Mouse (Mus musculus): ENCODE results near the gene Gprasp2. TPM values are rescaled to one million over a fixed set of nuclear protein-coding genes. Genes with fewer than 3 reads are reported as not detected.
"Not testable (repeated sequence)": the region's sequence is repeated elsewhere in the genome, so short reads cannot be mapped to it uniquely, and the experiment has no call there.

Gene Gprasp2
- total RNA-seq (2021), result 16.5 and 22.1 TPM in 2 replicates
- long read RNA-seq, experiment 1, transcript Gprasp2-204 (7 exons, 880 nt), result major isoform, 5 of 22 reads
- long read RNA-seq, experiment 1, partial matches to known transcripts, result 2 of 22 reads
- long read RNA-seq, experiment 1, other reads (novel, unspliced or antisense), result 14 of 22 reads
- long read RNA-seq, experiment 2, partial matches to known transcripts, result 0 of 16 reads
- long read RNA-seq, experiment 2, other reads (novel, unspliced or antisense), result 13 of 16 reads

GRCm38 (mm10) chrX:135838521-135839360, at the start of gene Gprasp2:
Gene Gprasp2, plus strand, starts transcription at chrX:135839034.
- DNase-seq, result peak; percentile 49

- no peak for DNase-seq
These were observed 47.3 kb upstream of the Gprasp2 start for GRCm38 (mm10) chrX:135791536-135791935.

- DNase-seq, result no peak
These were observed 46.5 kb upstream of the Gprasp2 start for GRCm38 (mm10) chrX:135792326-135792725.

- peak; percentile 68 for DNase-seq
These were observed 43.1 kb upstream of the Gprasp2 start for GRCm38 (mm10) chrX:135795591-135796304.

GRCm38 (mm10) chrX:135796305-135797211, 42.3 kb upstream of the Gprasp2 start:
- DNase-seq, result peak; percentile 8

- DNase-seq, result peak; percentile 66
These were observed 41.6 kb upstream of the Gprasp2 start, which contains the start of gene Bhlhb9 for GRCm38 (mm10) chrX:135797212-135797644. Gene Bhlhb9, plus strand, starts transcription at chrX:135797594.

GRCm38 (mm10) chrX:135804149-135804548, 34.7 kb upstream of the Gprasp2 start:
- DNase-seq, result no peak

GRCm38 (mm10) chrX:135805780-135806179, 33.1 kb upstream of the Gprasp2 start:
- peak; percentile 34 for DNase-seq

- DNase-seq, result not testable (repeated sequence)
These were observed 2.9 kb upstream of the Gprasp2 start for GRCm38 (mm10) chrX:135835896-135836295.

- DNase-seq, result no peak
These were observed 938 bp upstream of the Gprasp2 start for GRCm38 (mm10) chrX:135837896-135838295.

GRCm38 (mm10) chrX:135839397-135840391, 860 bp downstream of the Gprasp2 start:
- DNase-seq, result peak; percentile 39

- DNase-seq, result not testable (repeated sequence)
These were observed 28.0 kb downstream of the Gprasp2 start for GRCm38 (mm10) chrX:135866806-135867205.

- no peak for DNase-seq
These were observed 37.8 kb downstream of the Gprasp2 start for GRCm38 (mm10) chrX:135876679-135877078.

GRCm38 (mm10) chrX:135879626-135880025, 40.8 kb downstream of the Gprasp2 start:
- no peak for DNase-seq

- peak; percentile 85 for DNase-seq
These were observed 46.8 kb downstream of the Gprasp2 start for GRCm38 (mm10) chrX:135885411-135886233.

- DNase-seq, result peak; percentile 56
These were observed 47.4 kb downstream of the Gprasp2 start for GRCm38 (mm10) chrX:135886234-135886585.

Data from adrenal gland, postnatal 14 days (tissue).